Mouse (Mus musculus) left cerebral cortex, adult 6 months (tissue): ENCODE data around the gene Galk2. TPM values are rescaled to one million over a fixed set of nuclear protein-coding genes. Genes with fewer than 3 reads are reported as not detected.

Experiments
- long read RNA-seq, 2 experiments: library from polyadenylated mRNA; unstranded; transcript quantifications; one replicate each; pipeline ENCODE4 v2.0.0; 2019 to 2020
- polyA plus RNA-seq: library from polyadenylated mRNA; unstranded; fragments of <200 nt; fragmentation: Nextera tagmentation; gene quantifications from 2 replicates; pipeline ENCODE4 v1.2.3, GENCODE M21; 2021

The Galk2 gene
- polyA plus RNA-seq: 20.9 and 26.3 TPM in 2 replicates
- long read RNA-seq, experiment 1, transcript Galk2-202 (10 exons, 1,928 nt): major isoform, 58 of 101 reads
- long read RNA-seq, experiment 1, transcript Galk2-201 (10 exons, 2,605 nt): minor isoform, 20 of 101 reads
- long read RNA-seq, experiment 1, partial matches to known transcripts: 3 of 101 reads
- long read RNA-seq, experiment 1, other reads (novel, unspliced or antisense): 20 of 101 reads
- long read RNA-seq, experiment 2, transcript Galk2-201 (10 exons, 2,605 nt): minor isoform, 12 of 34 reads
- long read RNA-seq, experiment 2, transcript Galk2-202 (10 exons, 1,928 nt): major isoform, 14 of 34 reads
- long read RNA-seq, experiment 2, partial matches to known transcripts: 4 of 34 reads
- long read RNA-seq, experiment 2, other reads (novel, unspliced or antisense): 4 of 34 reads

GRCm38 (mm10) chr2:125858521-125859280 lies at the start of gene Galk2, which contains the start of gene Cops2:
Gene Galk2, plus strand, starts transcription at chr2:125859109.
Gene Cops2, minus strand, starts transcription at chr2:125859139.

Other genes starting within 250 kb of the Galk2 start
- 0.30 and 0.36 TPM in 2 replicates for gene Cep152, start 234.0 kb upstream of the Galk2 start, polyA plus RNA-seq
- gene Eid1, start 186.0 kb upstream of the Galk2 start, polyA plus RNA-seq: 42.1 and 85.7 TPM in 2 replicates
- gene Shc4, start 135.0 kb upstream of the Galk2 start, polyA plus RNA-seq: 1.5 and 2.1 TPM in 2 replicates
- gene Secisbp2l, start 76.2 kb upstream of the Galk2 start, polyA plus RNA-seq: 17.7 and 21.5 TPM in 2 replicates
- 45.7 and 60.8 TPM in 2 replicates for gene Cops2, start within 50 bp of the Galk2 start, polyA plus RNA-seq
- gene Fgf7, start 175.5 kb downstream of the Galk2 start, polyA plus RNA-seq: 0.10 and 0.26 TPM in 2 replicates